Mouse (Mus musculus) adrenal gland, adult 8-10 months (tissue): ENCODE measurements around the gene Cmtm5. TPM values are rescaled to one million over a fixed set of nuclear protein-coding genes. Genes with fewer than 3 reads are reported as not detected.

Experiments
- DNase-seq: peaks from one replicate; pipeline ENCODE4 v3.0.0; 2022
- total RNA-seq, 4 experiments: library from RNA; stranded (reverse); gene quantifications; 2 replicates each; pipeline ENCODE4 v1.2.4; 2022

The Cmtm5 gene
- under 1 TPM; 0.42 to 0.67 (median 0.60) TPM for total RNA-seq

DNA sequence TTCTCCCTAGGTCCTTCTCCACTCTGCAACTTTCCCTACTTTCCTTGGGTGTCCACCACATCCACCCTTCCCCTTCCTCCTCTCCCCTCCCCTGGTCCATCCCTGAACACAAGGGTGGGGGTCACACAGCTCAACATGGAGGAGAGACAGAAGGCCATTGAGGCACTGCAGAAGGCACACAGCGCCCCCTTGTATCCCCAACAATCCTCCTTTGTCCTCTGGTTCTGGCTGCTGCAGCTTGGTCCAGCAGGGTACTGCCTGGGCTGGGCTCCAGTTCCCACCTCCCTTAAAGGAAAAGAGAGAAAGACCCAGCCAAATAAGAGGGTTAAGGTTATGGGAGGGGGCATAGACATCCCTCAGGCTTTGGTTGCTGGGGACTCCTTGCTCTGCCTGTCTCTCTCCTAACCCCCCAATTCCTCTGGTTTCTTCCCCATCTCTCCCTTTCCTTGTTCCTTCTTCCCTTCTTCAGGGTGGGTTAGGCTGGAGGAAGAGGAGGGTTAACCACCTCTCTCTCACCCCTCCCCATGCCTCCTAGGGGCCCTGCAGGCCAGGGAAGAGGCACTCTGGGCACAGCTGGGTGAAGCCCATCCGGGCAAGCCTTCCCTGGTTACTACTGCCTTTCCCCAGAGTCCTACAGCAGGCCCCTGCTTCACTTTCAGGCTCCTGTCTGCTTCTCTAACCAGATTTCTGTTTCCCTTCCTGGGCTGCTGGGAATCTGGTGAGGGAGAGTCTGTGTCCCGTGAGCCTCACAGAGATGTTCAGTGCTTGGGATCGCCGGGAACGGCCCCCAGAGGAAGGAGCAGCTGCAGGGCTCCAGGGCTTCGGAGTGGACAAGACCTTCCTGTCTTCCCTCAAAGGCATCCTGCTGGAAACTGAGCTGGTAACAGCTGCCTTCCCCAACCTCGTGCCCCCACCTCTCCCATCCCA is at the start of gene Cmtm5:
Gene Cmtm5 (plus strand): TSS at position 358 of the 927 bp plus-strand sequence.
- DNase-seq = no peak

DNA sequence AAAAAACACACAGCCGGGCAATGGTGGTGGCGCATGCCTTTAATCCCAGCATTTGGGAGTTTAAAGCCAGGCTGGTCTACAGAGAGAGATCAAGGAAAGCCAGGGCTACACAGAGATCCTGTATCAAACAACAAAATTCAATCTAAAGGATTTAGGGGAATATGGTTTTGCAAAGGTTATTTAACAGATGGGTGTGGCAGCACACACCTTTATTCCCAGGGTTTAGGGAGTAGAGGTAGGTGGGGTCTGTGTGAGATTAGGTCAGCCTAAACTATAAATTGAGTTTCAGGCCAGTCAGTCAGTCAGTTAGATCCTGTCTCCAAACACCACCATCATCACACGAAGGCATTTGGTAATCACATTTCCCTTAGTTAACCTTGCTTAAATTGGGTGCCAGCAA is 43.9 kb upstream of the Cmtm5 start, which contains the start of gene Pabpn1:
Gene Pabpn1 (plus strand): TSS at position 301 of the 400 bp plus-strand sequence.
- DNase-seq = no peak

DNA sequence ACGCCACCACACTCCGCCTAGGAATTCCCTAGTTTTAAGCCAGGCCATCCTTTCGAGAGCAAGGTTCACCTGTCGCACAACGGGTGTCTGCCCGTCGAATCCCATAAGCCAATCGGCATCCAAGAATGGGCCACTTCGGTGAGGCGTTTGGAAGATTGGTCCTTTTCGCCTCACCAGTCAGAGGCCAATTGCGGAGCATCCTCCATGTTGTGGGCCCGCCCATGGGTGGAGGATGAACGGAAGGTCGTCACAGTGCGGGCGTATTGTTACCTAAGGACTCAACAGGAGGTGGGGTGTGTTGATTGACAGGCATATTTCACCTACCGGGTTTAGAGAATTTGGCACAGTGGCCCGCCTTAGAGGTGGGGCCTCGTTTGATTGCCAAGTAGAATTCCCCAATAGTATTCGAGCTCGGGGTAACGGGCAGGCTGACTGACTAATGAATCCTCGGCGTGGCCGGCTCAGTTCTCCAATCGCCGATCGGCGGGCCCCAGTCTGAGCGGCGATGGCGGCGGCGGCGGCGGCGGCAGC is 42.3 kb upstream of the Cmtm5 start:
- peak; percentile 99 for DNase-seq

DNA sequence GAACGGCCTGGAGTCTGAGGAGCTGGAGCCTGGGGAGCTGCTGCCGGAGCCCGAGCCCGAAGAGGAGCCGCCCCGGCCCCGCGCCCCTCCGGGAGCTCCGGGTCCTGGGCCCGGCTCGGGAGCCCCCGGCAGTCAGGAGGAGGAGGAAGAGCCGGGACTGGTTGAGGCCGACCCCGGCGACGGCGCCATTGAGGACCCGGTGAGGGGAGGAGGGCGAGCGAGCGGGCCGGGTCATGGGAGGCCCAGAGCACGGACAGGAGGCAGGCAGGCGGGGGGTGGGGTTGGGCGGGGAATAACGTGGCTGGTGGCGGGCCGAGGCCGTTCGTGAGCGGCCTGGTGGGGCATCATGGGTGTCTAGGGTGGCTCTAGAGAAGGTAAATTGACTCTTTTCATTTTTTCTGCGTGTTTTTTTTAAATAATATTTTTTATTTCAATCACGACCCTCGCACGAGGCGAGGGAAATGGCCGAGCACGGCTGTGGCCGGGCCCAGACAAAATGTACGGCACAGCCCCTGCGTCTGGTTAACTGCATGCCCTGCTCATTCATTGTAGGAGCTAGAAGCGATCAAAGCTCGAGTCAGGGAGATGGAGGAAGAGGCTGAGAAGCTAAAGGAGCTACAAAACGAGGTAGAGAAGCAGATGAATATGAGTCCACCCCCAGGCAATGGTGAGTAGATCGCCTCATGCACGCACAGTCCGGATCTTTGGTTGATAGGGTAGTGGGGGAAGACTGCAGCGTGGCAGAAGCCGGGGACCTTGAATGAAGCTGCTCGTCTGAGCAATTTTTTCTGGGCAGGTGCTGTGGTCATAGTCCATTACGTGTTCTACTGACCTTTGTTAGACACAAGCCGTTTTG is 41.5 kb upstream of the Cmtm5 start:
- no peak for DNase-seq

DNA sequence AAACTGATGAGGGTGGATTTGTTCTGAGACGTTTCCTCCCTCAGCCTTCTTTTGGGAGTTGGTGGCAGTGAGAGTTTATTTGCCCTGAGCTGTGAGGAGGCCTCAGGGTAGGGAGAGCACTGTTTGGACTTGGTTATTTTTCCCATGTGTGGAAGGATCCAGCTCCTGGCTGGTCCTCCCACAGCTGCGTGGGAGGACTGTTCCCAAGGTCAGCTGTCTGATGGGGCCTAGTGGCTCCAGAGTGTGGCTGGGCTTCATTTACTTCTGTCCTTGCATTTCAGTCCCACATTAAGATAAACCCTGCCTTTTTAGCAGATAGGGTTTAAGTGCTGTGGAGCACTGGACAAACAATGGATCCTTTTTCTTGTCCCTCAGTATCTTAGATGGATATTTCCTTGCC is 38.6 kb upstream of the Cmtm5 start:
- no peak for DNase-seq

DNA sequence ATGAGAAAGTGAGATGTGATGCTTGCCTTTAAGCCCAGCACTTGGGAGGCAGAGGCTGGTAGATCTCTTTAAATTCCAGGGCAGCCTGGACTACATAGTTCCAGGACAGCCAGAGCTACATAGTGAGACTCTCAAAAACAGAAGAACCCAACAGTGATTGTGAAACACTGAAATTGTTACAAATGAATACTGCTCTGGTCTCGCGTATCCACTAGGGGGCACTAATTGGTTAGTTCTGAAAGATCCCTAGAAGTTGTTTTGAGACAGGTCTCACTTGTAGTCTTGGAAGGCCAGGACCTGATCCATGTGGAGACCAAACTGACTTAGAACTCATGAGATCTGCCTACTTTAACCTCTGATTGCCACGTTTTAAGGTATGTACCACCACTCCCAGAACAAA is 35.7 kb upstream of the Cmtm5 start:
- DNase-seq = no peak

DNA sequence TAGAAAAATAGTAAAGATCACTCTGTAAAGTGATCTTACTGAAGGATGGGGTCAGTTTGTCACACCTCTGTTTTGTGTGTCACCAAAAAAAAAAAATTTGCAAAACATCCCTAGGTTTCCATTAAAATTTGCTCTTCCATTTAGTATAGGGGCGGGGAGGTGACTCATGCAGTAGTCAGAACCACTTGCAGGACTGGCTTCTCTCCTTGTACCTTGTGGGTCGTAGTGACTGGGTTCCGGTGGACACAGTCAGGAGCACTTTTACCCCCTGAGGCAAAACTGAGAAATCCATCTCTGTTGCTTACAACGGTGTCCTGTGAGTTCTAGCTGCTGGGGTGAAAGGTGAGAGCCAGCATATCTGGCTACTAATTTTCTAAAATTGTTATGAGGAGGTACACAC is 32.4 kb upstream of the Cmtm5 start:
- no peak for DNase-seq

DNA sequence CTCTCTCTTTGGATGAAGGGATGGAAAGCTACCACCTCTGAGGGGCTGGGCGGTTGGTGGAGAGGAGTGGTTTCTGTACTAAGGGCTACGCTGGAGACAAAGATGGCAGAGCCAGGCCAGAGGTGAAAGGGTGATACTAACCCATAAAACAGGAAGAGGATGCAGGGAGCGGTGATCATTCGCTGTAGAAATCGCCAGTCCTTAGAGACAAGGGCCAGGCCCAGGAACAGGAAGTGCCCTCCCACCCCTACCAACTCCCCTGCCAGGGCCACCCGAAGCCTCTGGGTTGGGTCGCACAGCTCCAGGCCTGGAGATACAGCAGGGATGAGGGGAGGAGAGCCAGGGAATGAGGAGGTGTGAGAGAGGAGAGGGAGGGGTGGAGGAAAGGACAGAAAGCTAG is 27.4 kb upstream of the Cmtm5 start:
- no peak for DNase-seq

DNA sequence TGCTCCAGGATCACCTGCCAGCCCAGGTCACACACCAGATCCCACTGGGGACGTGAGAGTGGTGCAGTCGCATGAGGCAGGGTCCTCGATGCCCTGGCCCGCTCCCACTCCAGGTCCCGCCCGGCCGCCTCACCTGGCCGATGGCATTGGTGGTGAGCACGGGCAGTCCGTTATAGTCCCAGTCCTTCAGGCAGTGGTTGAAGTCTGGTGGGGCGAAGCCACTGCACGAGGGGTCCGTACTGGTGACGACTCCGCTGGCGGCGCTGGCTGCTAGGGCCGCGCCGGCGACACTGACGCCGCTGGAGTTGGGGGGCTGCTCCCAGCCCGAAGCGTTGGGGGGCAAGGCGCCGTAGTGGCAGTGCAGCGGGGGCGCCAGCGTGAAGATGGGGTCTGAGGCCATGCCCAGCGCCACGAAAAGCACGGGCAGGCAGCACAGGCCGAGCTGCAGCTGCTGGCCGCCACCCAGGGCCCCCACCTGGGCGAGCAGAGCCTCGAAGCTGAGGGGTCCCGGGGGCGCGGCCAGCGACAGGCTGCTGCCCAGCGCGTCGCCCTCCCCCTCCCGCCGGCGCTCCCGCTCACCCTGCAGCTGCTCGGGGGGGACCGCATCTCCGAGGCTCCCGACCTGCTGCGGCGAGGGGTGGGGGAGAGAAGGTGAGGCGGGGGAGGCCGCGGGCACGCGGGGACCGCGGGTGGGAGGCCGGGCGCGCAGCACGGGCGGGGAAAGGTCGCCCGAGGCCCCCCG is 23.8 kb upstream of the Cmtm5 start:
- no peak for DNase-seq

DNA sequence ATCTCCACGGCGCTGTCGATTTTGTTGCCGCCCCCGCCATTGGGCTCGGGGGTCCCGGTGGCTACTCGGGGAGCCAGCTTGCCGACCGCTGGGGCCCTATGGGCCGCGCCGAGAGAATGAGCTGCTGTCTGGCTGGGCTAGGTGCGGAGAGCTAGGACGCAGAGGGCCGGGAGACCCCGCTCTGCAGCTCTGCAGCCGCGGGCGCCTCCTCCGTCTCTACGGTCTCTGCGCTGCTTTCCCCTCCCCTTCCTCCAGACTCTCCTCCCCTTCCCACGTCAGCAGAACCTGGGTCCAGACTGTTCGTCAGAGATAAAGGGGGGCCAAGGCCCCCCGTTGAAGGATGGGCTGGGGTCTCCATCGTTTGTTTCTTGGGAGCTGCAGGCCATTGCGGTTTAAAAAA is 23.2 kb upstream of the Cmtm5 start, which contains the start of gene Slc22a17:
Gene Slc22a17 (minus strand): TSS at position 247 of the 400 bp plus-strand sequence.
- peak; percentile 55 for DNase-seq

DNA sequence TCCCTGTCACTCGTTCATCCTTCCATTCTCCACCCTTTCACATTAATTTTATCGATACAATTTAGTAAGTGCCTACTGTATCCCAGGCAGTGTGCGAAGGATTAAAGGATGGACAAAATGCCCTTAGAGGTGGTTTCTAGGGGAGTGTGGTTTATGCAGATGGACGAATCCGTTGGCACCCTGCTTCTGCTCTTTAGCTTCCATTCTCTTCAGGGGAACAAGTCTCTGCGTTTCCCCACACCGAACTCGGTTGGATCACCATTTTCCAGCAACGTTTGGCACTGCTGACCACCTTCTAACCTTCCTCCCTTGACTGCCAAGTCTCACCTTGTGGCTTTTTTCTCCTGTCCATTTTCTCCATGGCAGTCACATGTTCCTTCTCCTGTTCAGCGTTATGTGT is 22.7 kb upstream of the Cmtm5 start:
- DNase-seq = no peak

DNA sequence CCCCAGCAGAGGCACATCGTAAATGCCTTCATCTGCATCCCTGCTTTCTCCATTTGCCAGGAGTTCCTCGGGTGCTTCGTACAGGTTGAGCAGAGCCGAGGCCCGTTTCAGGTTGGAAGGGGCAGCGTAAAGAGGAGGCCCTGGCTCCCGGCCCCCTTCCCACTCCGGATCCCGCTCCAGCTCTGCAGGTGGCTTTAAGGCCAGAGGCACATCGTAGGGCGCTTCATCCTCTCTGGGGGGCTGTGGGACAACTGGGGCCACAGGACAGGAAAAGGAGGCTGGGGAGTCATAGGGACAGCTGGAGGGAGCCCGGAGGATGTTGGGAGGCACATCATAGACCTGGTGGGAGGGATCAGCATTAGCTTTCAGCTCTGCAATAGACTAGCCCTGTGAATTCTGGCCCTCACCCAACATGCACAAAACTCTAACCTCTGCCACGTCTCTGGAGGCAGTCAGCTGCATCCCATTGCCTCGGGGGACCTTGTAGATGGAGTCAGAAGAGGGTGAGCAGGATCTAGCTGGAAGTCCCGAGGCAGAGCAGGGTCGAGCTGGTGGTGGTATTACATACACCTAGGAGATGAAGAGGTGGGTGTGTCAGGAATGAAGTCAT is 15.9 kb upstream of the Cmtm5 start:
- no peak for DNase-seq

DNA sequence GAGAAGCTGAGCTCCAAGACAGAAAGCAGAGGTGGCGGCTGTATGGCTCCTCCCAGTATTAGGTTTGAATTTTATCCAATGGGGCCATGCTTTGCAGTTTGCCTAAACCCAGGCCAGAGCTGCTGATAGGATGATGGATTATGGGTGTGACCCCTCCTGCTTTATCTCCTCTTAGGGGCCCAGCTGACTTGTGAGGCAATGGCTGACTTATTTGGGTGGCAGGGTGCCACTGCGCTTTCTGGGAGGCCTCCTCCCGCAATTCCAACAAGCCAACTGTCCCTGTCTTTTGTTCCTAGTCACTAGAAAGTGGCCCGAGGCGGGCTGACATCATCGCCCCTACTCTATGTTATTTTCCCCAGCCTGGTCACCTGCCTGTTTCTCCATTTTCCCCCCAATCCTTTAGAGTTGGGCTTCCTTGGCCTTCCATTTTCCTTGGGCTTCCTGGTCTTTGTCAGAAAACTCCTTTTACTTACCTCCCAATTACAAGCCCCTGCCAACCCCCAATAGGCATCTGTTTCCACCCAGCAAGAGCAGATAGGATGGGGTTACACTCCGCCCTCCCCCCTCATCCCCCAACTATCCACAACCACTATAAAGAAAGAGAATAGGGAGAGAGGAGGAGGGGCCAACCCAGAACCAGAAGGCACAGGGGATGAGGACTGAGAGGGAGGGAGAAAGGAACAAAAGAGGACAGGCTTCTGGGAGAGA is 11.3 kb upstream of the Cmtm5 start:
- no peak for DNase-seq

DNA sequence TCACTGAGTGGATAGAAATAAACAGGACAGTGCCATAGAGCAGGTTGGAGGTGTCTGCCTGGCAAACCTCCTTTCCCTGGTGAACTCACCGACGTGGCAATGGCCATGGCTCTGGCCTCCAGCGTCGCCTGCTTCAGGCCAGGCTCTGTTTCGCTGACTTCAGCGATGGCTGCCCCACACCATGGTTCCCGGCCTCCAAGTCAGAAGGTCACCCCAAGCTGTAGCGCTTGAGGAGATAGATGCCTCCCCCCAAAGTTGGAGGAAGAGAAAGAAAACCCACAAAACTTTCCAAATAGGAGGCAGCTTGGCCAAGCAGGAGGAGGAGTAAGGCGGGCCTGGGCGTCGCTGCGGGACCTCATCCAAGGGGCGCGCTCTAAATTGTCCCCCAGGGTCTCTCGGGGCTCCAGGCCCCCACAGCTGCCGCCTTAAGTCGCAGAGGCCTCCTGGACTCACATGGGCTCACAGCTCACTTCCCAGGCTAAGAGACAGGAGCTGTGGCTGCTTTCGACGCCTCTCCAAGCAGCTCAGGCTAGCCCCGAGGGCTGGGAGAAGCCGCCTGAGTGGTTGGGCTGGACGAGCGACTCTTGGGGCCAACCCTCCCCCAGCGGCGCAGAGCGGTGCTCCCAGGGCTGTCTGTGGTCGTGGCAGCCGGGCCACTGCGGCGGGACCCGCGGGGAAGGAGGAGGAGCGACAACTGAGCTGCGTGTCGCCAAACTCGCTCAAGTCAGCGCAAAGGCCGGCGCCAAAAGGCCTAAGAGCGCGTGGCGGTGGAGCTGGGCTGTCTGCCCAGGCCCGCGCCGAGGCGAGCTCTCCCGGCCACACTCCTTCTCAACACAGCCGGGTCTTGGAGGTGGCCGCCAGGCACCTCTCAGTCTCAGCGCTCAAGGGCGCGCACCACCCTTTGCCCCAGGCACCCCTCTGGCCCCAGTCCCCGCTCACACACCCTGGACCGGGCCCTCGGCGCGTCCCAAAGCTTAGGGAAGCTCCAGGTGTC is 10.4 kb upstream of the Cmtm5 start, which contains the start of gene Efs:
Gene Efs (minus strand): TSS at position 778 of the 994 bp plus-strand sequence.
- DNase-seq = peak; percentile 17

DNA sequence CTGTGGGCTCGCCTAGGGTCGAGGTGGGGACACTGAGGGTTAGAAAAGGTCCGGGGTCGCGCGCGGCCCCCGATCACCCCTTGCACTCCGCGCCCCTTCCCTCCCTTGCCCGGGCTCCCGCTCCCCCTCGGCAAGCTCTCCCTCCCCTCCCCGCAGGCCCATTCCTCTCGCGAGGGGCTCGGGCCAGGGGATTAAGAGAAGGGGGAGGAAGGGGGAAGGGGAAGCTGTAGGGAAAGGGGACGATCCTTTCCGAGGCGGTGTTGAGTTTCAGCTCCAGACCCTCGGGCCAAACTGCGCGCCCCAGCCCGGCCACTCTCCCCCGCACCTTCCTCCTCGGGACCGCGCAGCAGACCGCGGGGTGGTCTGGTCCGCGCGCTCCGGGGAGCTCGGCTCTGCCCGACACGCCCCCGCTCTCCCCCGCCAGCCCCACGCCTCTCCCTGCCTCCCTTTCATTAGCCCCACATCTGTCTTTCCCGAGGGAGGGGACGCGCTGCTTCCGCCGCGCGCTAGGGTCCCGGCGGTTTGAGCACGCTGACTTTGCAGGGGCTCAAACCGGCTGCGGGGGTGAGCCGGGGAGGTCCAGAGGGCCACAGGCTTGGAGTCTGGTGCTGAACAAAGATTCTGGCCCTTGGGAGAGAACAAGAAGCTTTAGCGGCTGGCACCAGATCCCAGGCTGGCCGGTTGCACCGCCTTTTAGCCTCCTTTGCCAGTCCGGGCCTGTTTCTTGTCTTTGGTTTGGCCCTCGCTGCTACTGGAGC is 9.5 kb upstream of the Cmtm5 start:
- DNase-seq = no peak

DNA sequence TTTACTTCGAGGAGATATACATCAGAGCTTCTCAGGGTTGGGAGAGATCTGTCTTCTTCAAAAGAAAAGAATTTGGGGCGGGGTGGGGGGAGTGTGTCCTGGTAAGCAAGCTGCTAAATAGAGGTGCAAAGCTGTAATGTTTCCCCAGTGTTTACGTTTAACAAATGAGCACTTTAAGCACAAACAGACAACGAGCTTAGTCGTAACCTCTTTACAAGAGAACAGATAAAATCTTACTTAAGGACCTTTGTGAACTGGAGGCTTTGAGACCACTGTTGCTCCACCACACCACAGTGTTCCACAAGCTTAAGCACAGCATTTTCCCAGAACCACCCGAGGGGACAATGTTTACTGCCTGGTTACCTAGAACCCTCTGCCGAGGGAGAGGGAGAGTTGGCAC is 8.8 kb upstream of the Cmtm5 start:
- no peak for DNase-seq

DNA sequence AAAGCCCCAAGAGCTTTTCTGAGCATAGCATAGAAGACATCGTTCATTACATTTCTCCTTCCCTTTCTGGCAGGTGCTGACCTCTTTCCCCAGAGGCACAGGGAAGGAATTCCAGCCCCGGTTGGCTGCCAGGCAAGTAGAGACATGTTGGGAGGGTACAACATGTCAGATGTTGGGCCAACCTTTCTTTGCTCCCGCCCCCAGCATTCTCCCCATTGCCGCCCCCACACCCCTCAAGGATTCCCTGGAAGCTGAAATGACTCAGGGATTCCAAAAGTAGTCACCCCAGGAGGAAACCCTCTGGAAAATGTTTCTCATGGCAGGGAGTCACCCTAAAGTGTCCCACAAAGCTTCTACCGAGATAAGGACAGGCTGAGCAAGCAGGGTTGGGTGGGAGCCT is 6.3 kb upstream of the Cmtm5 start:
- DNase-seq = no peak

DNA sequence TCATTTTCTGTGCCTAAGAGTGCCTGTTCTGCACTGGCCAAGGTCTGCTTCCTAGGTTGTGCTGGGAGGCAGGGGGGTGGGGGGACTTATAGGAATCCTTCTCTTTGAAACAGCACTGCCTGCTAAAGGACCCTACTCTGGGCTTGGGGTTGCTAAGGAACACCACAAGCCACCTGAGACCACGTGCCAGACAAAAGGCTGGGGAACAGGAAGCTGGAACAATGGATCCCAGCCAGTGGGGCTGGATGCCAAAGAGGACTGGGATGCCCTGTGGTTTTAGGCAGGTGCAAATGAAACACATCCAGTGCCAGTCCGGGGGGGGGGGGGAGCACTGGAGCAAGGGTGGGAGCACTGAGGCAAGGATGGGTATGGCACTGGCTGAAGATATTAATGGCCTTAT is 5.6 kb upstream of the Cmtm5 start:
- DNase-seq = no peak

DNA sequence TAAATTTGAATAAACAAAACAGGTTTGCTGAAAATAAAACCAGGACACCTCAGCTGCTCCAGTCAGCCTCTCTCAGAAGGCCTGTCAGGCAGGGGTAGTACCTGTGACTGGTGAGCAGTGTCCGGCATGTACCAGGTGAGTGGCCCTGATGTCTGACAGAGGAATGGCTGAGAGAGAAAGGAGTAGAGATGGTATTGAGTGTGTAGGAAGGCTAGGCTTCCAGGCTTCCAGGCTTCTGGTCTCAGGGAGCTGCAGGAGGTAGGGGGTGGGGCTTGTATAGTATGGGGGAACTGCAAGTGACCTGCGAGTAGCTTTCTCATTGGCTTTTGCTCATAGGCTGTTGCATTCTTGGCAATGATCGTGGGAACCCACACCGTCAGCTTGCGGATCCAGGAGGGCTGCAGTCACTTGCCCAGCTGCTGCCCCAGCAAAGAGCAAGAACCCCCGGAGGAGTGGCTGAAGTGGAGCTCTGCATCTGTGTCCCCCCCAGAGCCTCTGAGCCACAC is 3.4 kb upstream of the Cmtm5 start, which contains the start of gene Il25:
Gene Il25 (plus strand): TSS at position 51 of the 506 bp plus-strand sequence.
- DNase-seq = no peak
